Mouse (Mus musculus) embryo, embryonic 10.5 days (tissue): Measurements from ENCODE around the gene Manea.
"Not testable (repeated sequence)": the region's sequence is repeated elsewhere in the genome, so short reads cannot be mapped to it uniquely, and the experiment has no call there.

Source experiments
- DNase-seq: peaks from one replicate; pipeline ENCODE4 v3.0.0-alpha.2; 2015; ENCODE audit warnings: low spot score

The Manea gene

DNA sequence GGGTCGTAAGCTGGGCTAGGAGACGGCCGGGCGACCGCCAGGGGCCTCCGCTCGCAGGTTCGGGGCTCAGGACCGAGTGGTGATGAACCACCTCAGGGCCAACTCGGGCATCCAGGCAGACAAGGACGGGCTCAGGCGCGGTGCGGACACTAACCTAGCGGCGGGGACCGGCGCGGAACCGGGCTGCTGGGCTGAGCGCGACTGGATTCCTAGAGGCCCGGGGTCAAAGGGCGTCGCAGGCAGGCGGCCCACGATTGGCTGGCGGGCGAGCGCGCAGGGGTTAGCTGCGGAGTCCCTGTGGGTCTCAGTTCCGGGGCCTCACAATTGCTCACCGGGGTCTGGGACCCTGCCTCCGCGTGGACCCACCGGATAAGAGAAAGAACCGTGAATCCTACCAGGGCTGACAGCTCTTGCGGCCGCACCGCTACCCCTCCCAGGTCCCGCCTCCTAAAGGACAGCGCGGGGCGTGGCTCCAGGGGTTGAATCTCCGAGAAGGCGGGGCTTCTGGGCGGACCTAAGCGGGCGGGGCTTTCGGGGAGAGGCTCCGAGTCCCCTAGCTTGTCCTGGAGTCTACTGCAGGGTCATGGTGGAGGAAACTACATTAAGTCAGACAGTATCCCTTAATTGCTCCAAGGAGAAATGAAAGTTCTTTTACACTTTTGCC, at the start of gene Manea:
TSS of gene Manea (minus strand) at position 449 of the 664 bp plus-strand sequence.
- peak; percentile 97 for DNase-seq

GRCm38 (mm10) chr4:26354616-26355015, 7.9 kb upstream of the Manea start:
- DNase-seq, result no peak

- no peak for DNase-seq
Measured at GRCm38 (mm10) chr4:26353643-26354231, 7.0 kb upstream of the Manea start.

- DNase-seq, result peak; percentile 15
Measured at GRCm38 (mm10) chr4:26347239-26347638, 548 bp upstream of the Manea start.

GRCm38 (mm10) chr4:26345741-26346442, 799 bp downstream of the Manea start:
- peak; percentile 78 for DNase-seq

GRCm38 (mm10) chr4:26345080-26345479, 1.6 kb downstream of the Manea start:
- peak; percentile 8 for DNase-seq

DNA sequence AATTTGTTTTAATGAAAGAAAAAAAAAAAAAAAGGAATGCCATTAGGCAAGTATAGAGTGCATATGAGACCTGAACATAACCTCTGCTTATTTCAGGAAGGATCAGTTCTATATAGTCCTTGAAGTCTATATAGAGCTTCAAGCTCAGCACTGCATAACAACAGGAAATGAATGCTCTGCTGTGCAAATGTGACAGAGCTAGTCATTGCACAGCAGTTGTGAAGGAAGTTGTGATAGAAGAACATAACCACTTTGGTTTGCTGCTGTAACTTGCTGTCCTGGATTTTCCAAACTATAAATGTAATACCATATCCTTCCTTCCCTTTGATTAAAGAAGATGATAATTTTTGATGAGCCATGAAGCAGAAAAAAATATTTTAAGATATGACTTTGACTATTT, 4.3 kb downstream of the Manea start:
- DNase-seq, result no peak

GRCm38 (mm10) chr4:26338604-26339003, 8.1 kb downstream of the Manea start:
- DNase-seq, result no peak

GRCm38 (mm10) chr4:26336563-26336962, 10.1 kb downstream of the Manea start:
- no peak for DNase-seq

DNA sequence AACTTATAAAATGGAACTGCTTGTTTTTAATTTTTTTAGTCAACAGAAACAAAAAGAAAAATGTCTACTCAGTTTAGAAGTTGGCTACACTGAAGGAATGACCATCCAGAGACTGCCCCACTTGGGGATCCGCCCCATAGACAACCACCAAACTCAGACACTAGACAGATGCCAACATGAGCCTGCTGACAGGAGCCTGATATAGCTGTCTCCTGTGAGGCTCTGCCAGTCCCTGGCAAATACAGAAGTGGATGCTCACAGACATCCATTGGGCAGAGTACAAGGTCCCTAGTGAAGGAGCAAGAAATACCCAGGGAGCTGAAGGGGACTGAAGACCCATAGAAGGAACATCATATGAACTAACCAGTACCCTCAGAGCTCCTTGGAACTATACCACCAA, 42.0 kb downstream of the Manea start:
- DNase-seq, result not testable (repeated sequence)

DNA sequence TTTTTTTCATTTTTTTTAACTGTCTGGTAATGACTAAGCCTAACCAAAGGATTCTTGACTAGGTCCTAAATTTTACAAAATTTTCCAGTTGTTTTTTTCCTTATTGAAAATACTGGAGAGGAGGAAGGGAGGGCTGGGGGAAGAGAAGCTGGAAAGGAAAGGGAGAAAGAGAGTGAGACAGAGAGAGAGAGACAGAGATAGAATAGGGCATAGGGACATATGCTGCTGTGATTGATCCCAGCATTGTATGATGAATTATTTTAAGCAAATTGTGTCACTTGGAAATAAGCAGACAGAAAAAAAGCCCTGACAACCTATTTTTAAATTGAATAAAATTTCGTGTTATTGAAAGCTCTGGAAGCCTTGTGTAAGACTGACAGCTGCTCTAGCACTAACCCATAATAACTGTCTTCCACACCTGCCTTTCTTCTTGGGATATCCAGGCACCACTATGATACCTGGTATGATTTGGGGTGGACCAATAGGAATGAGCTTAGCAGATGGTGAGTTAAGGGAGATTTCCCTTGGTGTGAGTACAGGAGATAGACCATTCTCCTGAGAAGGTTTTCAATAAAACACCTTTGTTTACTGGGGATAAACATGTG, 69.5 kb downstream of the Manea start:
- DNase-seq, result no peak

DNA sequence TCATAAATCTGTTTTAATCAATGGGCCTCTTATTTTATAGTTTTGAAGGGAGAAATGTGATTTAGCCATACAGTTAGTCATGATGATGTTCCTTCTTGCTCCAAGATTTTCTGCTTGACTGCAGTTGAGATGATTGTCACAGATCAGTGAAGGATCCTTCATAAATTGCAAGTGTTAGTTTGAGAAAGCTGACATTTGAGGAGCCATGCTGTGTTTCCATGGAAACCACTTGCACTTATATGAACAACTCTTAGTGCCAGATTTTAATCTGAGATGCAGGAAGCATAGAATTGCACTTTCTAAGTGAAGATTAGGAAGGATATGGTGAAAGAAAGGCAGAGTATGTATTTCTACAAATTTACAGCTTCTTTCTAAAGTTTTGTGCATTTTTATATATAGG, 70.4 kb downstream of the Manea start:
- DNase-seq, result no peak

- DNase-seq, result no peak
Measured at GRCm38 (mm10) chr4:26275769-26276168, 70.9 kb downstream of the Manea start.
